Mouse (Mus musculus): ENCODE measurements at regions not wholly inside any gene's neighbourhood (a gene's known extent, or its start where the extent isn't known, plus 50 kb on each side); places are given as distances from the start of the nearest gene placed in this dataset.

DNA sequence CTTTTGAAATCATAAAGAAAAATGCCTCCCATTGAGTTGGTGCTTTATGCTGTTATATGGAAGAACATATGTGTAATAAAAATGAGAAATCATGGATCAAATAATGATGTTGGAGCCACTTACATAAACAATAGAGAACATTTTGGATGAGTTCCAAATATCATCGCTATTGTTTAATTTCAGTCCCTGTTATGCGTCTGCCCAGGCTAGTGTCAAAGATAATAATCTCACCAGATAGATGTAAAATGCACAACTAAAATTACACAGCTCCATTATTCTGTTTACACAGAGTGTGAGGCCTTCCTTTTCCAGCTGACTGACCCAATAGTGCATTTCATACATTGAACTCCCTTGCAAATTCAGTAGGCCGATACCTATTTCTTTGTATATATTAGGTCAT is 125.4 kb upstream of the Snx7 start:
- TF ChIP-seq CTCF (IDR thresholded peaks at IDR 0.05; ENCODE audit: borderline replicate concordance, extremely low read depth, insufficient read depth, insufficient read length): no peak
- no peak for TF ChIP-seq POLR2A (IDR thresholded peaks at IDR 0.05; ENCODE audit: borderline replicate concordance, extremely low read depth, insufficient read depth, insufficient read length, poor library complexity, severe bottlenecking)
